Mouse (Mus musculus) lung, adult 2 months (tissue): ENCODE results near the gene Tenm2. TPM values are rescaled to one million over a fixed set of nuclear protein-coding genes. Genes with fewer than 3 reads are reported as not detected.

Experiments
- DNase-seq: peaks from one replicate; pipeline ENCODE4 v3.0.0; 2022
- H3K4me1 ChIP-seq: fragments of 200-500 bp; 2 replicates; pipeline ENCODE4 v1.6.1; 2011; ENCODE audit warnings: low read length; ENCODE audit not compliant: control insufficient read depth, insufficient read depth
- H3K4me3 ChIP-seq: fragments of 200-500 bp; replicated peaks from 2 replicates; pipeline ENCODE3; 2011; ENCODE audit warnings: low read depth, mild to moderate bottlenecking, control low read depth, low read length; ENCODE audit errors: extremely low read depth
- CTCF ChIP-seq: fragments of 200-500 bp; IDR thresholded peaks from 2 replicates; pipeline ENCODE4 v1.5.1; 2011; ENCODE audit warnings: mild to moderate bottlenecking, low read length, control low read depth; ENCODE audit not compliant: insufficient read depth
- POLR2A ChIP-seq: fragments of 200-500 bp; IDR thresholded peaks from 2 replicates; pipeline ENCODE4 v1.6.1; 2011; ENCODE audit warnings: low read depth, mild to moderate bottlenecking, control low read depth, low read length, borderline replicate concordance; ENCODE audit errors: extremely low read depth
- WGBS: fragments of 180-500 bp; shearing (Covaris S2); methylation state at CpG from one replicate; pipeline ENCODE4 v1.1.7; 2018; 5-methylcytosine and 5-hydroxymethylcytosine counted together
- polyA plus RNA-seq: library from polyadenylated mRNA; depleted of rRNA; stranded (reverse); fragments of >200 nt; gene quantifications from 2 replicates; pipeline ENCODE4 v1.2.3, GENCODE M21; 2012

The Tenm2 gene
- polyA plus RNA-seq, 1 experiment = 0.36 TPM

- no peaks in the 10 kb centered on the region for H3K4me1 ChIP-seq
- 76% methylated on average over 6 of the region's 6 CpGs for WGBS
- no peak for DNase-seq
- no peak for TF ChIP-seq POLR2A
- no peak for TF ChIP-seq CTCF
- no peak overlapping the region for H3K4me3 ChIP-seq
These were observed 316.5 kb downstream of the Tenm2 start for GRCm38 (mm10) chr11:36919301-36919700.

GRCm38 (mm10) chr11:36911406-36911805 is 324.4 kb downstream of the Tenm2 start:
- WGBS = 75% methylated on average over 4 of the region's 4 CpGs
- DNase-seq = no peak
- TF ChIP-seq POLR2A (no peak), CTCF (peak; percentile 56)
- Histone ChIP-seq H3K4me1 (no peaks in the 10 kb centered on the region), H3K4me3 (no peak overlapping the region)

- Histone ChIP-seq H3K4me3 (no peak overlapping the region), H3K4me1 (no peaks in the 10 kb centered on the region)
- no peak for TF ChIP-seq POLR2A
- TF ChIP-seq CTCF = no peak
- no peak for DNase-seq
- WGBS = 89% methylated on average over 1 of the region's 1 CpGs
These were observed 326.7 kb downstream of the Tenm2 start for GRCm38 (mm10) chr11:36909036-36909435.

- Histone ChIP-seq H3K4me1 (no peaks in the 10 kb centered on the region), H3K4me3 (no peak overlapping the region)
- no peak for DNase-seq
- 29% methylated on average over 2 of the region's 2 CpGs for WGBS
- no peak for TF ChIP-seq CTCF
- no peak for TF ChIP-seq POLR2A
These were observed 333.5 kb downstream of the Tenm2 start for GRCm38 (mm10) chr11:36902302-36902701.

GRCm38 (mm10) chr11:36893061-36893460 is 342.7 kb downstream of the Tenm2 start:
- WGBS = 59% methylated on average over 3 of the region's 3 CpGs

GRCm38 (mm10) chr11:36891106-36891505 is 344.7 kb downstream of the Tenm2 start:
- WGBS = 39% methylated on average over 3 of the region's 3 CpGs
- TF ChIP-seq CTCF = no peak
- TF ChIP-seq POLR2A = no peak
- Histone ChIP-seq H3K4me1 (no peaks in the 10 kb centered on the region), H3K4me3 (no peak overlapping the region)
- DNase-seq = no peak

More at GRCm38 (mm10) chr11:36893061-36893460, 342.7 kb downstream of the Tenm2 start:
- no peaks in the 10 kb centered on the region for H3K4me1 ChIP-seq
- TF ChIP-seq CTCF = no peak
- no peak for TF ChIP-seq POLR2A
- DNase-seq = no peak
- H3K4me3 ChIP-seq = no peak overlapping the region

GRCm38 (mm10) chr11:36887490-36887889 is 348.3 kb downstream of the Tenm2 start:
- 46% methylated on average over 7 of the region's 7 CpGs for WGBS

GRCm38 (mm10) chr11:36886147-36886546 is 349.6 kb downstream of the Tenm2 start:
- Histone ChIP-seq H3K4me1 (no peaks in the 10 kb centered on the region), H3K4me3 (no peak overlapping the region)
- no peak for TF ChIP-seq CTCF
- no peak for TF ChIP-seq POLR2A
- 79% methylated on average over 3 of the region's 3 CpGs for WGBS
- no peak for DNase-seq

More at GRCm38 (mm10) chr11:36887490-36887889, 348.3 kb downstream of the Tenm2 start:
- Histone ChIP-seq H3K4me3 (no peak overlapping the region), H3K4me1 (no peaks in the 10 kb centered on the region)
- no peak for DNase-seq
- TF ChIP-seq CTCF (no peak), POLR2A (no peak)

GRCm38 (mm10) chr11:36872961-36873360 is 362.8 kb downstream of the Tenm2 start:
- DNase-seq = no peak
- H3K4me1 ChIP-seq = no peaks in the 10 kb centered on the region
- H3K4me3 ChIP-seq = no peak overlapping the region
- 37% methylated on average over 4 of the region's 4 CpGs for WGBS
- TF ChIP-seq CTCF (no peak), POLR2A (no peak)

GRCm38 (mm10) chr11:36870548-36870947 is 365.2 kb downstream of the Tenm2 start:
- no peak for DNase-seq
- H3K4me1 ChIP-seq = no peaks in the 10 kb centered on the region
- H3K4me3 ChIP-seq = no peak overlapping the region
- 76% methylated on average over 5 of the region's 5 CpGs for WGBS
- TF ChIP-seq POLR2A (no peak), CTCF (no peak)

- WGBS = 19% methylated on average over 3 of the region's 3 CpGs
- TF ChIP-seq CTCF = no peak
- TF ChIP-seq POLR2A = no peak
- Histone ChIP-seq H3K4me1 (no peaks in the 10 kb centered on the region), H3K4me3 (no peak overlapping the region)
- no peak for DNase-seq
These were observed 384.1 kb downstream of the Tenm2 start for GRCm38 (mm10) chr11:36851690-36852089.
